Mouse (Mus musculus) liver, adult 2 months (tissue): ENCODE measurements at regions not wholly inside any gene's neighbourhood (a gene's known extent, or its start where the extent isn't known, plus 50 kb on each side); places are given as distances from the start of the nearest gene placed in this dataset.

Experiments
- DNase-seq: peaks from one replicate; pipeline ENCODE4 v3.0.0-alpha.2; 2011; ENCODE audit warnings: low read depth, low spot score; ENCODE audit errors: extremely low read depth
- H3K27ac ChIP-seq: fragments of 200-500 bp; replicated peaks from 2 replicates; pipeline ENCODE4 v1.5.1; 2012; ENCODE audit warnings: low read depth, mild to moderate bottlenecking, control low read depth, inconsistent platforms, low read length; ENCODE audit not compliant: insufficient read depth
- H3K27me3 ChIP-seq: fragments of 200-500 bp; 2 replicates; pipeline ENCODE4 v1.6.1; 2012; ENCODE audit warnings: mild to moderate bottlenecking, moderate library complexity, low read length, inconsistent platforms; ENCODE audit not compliant: control insufficient read depth, insufficient read depth
- H3K36me3 ChIP-seq: fragments of 200-500 bp; 2 replicates; pipeline ENCODE4 v1.6.1; 2012; ENCODE audit warnings: low read length, inconsistent platforms; ENCODE audit not compliant: control insufficient read depth, insufficient read depth
- H3K4me1 ChIP-seq: fragments of 200-500 bp; 2 replicates; pipeline ENCODE4 v1.6.1; 2011; ENCODE audit warnings: low read length; ENCODE audit not compliant: control insufficient read depth, insufficient read depth
- H3K4me3 ChIP-seq: fragments of 200-500 bp; 2 replicates; pipeline ENCODE4 v1.5.1; 2011; ENCODE audit warnings: low read depth, mild to moderate bottlenecking, control low read depth, low read length, moderate library complexity; ENCODE audit not compliant: insufficient read depth
- H3K79me2 ChIP-seq: fragments of 200-500 bp; 2 replicates; pipeline ENCODE4 v1.6.1; 2012; ENCODE audit warnings: inconsistent platforms, mild to moderate bottlenecking, low read length, moderate library complexity; ENCODE audit not compliant: control insufficient read depth, insufficient read depth
- H3K9ac ChIP-seq: fragments of 200-500 bp; 2 replicates; pipeline ENCODE4 v1.6.1; 2012; ENCODE audit warnings: low read depth, mild to moderate bottlenecking, control low read depth, inconsistent platforms, low read length
- CTCF ChIP-seq: fragments of 200-500 bp; IDR thresholded peaks from 2 replicates; pipeline ENCODE4 v1.5.1; 2011; ENCODE audit warnings: low read depth, low read length, control low read depth
- POLR2A ChIP-seq: fragments of 200-500 bp; IDR thresholded peaks from 2 replicates; pipeline ENCODE4 v1.6.1; 2011; ENCODE audit warnings: low read length, control low read depth; ENCODE audit not compliant: insufficient read depth; ENCODE audit errors: extremely low read depth
- WGBS: fragments of 180-500 bp; shearing (Covaris S2); methylation state at CpG from one replicate; pipeline ENCODE4 v1.1.7; 2018; 5-methylcytosine and 5-hydroxymethylcytosine counted together

DNA sequence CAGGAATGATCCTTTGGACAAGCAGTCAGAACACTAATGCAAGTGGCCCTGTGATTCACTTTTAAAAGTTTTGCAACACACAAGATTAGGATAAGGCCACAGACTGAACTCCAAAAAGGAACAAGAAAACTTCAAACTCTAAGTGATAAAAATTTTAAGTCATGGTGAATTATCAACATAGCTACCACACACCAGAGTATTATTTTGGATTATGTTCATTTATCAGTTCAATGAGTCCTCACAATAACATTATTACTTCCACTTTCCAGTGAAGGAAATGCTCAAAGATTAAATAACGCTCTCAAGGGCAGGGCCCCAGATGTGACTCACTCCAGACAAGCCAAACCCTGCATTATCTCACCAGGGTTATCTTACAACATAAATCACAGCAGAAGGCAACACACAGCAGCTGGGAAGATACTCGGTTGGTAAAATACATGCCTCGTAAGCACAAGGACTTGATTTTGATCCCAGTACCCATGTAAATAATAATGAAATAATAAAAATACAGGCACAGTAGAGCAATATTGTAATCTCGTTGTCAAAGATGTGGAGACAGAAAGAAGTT lies 158.8 kb upstream of the Gorab start:
- WGBS = 61% methylated on average over 4 of the region's 4 CpGs
- no peak for TF ChIP-seq CTCF
- no peak for TF ChIP-seq POLR2A
- Histone ChIP-seq H3K36me3 (no peaks in the 10 kb centered on the region), H3K27me3 (no peaks in the 10 kb centered on the region), H3K4me3 (no peak overlapping the region), H3K4me1 (no peaks in the 10 kb centered on the region), H3K27ac (no peak overlapping the region), H3K9ac (no peak overlapping the region), H3K79me2 (no peaks in the 10 kb centered on the region)
- DNase-seq = no peak

DNA sequence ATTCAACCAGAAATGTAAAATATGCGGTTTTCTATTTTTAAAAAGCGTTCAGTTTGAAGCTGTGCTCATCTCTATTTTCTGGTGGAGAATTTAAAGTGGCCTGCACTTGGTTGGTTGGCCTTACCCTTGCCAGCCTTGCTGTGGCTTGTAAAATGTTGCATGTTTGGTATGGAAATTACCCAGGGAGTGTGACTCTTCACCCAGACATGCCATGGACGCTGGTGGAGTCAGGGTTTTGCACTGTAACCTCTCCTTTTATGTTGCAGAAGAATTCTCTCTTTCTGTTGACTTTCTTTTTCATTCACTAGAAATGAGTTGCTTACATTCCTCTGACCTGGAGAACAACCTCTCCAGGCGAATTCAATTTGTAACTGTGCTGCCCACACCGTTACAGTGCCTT lies 157.5 kb upstream of the Gorab start:
- no peaks in the 10 kb centered on the region for H3K36me3 ChIP-seq
- WGBS = 69% methylated on average over 5 of the region's 5 CpGs
- H3K4me3 ChIP-seq = no peak overlapping the region
- no peak overlapping the region for H3K27ac ChIP-seq
- DNase-seq = no peak
- H3K4me1 ChIP-seq = no peaks in the 10 kb centered on the region
- no peaks in the 10 kb centered on the region for H3K79me2 ChIP-seq
- no peaks in the 10 kb centered on the region for H3K27me3 ChIP-seq
- TF ChIP-seq CTCF (no peak), POLR2A (no peak)
- H3K9ac ChIP-seq = no peak overlapping the region

GRCm38 (mm10) chr1:163560276-163560943 lies 156.9 kb upstream of the Gorab start:
- 86% methylated on average over 8 of the region's 8 CpGs for WGBS
- no peak for DNase-seq

GRCm38 (mm10) chr1:163557875-163558274 lies 154.4 kb upstream of the Gorab start:
- no peak for TF ChIP-seq CTCF
- 81% methylated on average over 7 of the region's 7 CpGs for WGBS
- H3K79me2 ChIP-seq = no peaks in the 10 kb centered on the region
- H3K36me3 ChIP-seq = no peaks in the 10 kb centered on the region
- H3K4me1 ChIP-seq = no peaks in the 10 kb centered on the region
- H3K4me3 ChIP-seq = no peak overlapping the region
- no peaks in the 10 kb centered on the region for H3K27me3 ChIP-seq
- no peak overlapping the region for H3K9ac ChIP-seq
- H3K27ac ChIP-seq = no peak overlapping the region
- DNase-seq = no peak

More at GRCm38 (mm10) chr1:163560276-163560943, 156.9 kb upstream of the Gorab start:
- Histone ChIP-seq H3K4me1 (no peaks in the 10 kb centered on the region), H3K79me2 (no peaks in the 10 kb centered on the region), H3K36me3 (no peaks in the 10 kb centered on the region), H3K27me3 (no peaks in the 10 kb centered on the region), H3K9ac (no peak overlapping the region), H3K27ac (no peak overlapping the region), H3K4me3 (no peak overlapping the region)
- no peak for TF ChIP-seq POLR2A
- TF ChIP-seq CTCF = no peak

DNA sequence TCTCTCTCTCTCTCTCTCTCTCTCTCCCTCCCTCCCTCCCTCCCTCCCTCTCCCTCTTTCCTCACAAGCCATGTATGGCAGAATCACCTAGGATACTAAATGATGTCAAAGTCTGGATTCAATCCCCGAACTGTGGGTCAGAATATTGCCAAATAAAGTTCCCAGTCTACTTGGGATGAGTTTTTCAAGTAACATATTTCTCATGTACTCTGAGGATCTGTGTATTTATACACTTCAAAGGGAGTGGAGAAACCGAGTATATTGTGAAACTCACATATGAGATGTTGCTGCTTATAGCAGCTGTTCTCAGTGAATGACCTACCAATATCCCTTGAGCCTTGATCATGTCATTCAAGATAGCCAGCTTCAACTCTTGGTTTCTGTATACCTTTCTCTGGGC lies 151.7 kb upstream of the Gorab start:
- H3K9ac ChIP-seq = no peak overlapping the region
- no peaks in the 10 kb centered on the region for H3K79me2 ChIP-seq
- WGBS = 63% methylated on average over 2 of the region's 2 CpGs
- no peaks in the 10 kb centered on the region for H3K36me3 ChIP-seq
- no peak overlapping the region for H3K27ac ChIP-seq
- H3K4me1 ChIP-seq = no peaks in the 10 kb centered on the region
- H3K4me3 ChIP-seq = no peak overlapping the region
- H3K27me3 ChIP-seq = no peaks in the 10 kb centered on the region
- DNase-seq = no peak
- TF ChIP-seq CTCF = no peak
- no peak for TF ChIP-seq POLR2A

DNA sequence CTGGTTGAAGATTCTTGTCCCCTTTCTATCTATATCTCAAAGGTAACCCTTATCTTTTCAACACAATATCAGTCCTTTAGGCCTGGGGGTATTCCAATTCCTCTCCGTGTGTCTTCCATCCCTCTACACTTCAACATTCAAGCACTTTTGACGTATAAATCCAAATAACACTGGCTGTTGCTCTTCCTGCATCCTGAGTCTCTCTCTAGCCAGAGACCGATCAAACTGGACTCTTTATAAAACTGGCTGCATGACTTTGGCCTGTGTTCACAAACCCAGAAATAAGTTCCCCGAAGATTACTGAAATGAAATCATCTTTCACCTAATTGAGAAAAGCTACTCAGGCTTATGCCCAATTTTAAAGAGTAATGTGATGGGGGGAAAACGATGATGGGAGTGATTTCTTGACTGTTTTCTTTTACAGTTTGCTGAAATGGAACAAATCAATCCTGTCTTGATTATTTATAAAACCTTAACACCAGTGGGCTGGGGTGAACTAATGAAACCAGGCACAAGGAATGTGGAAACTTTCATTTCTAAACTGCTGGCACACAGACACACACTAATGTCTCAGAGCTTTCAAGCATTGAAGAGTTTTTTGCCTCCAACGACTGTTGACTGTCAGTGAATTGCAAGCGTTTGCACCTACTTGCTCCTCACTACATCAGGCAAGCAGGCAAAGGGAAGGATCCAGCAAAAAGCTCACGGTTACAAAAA lies 135.5 kb upstream of the Gorab start:
- Histone ChIP-seq H3K9ac (no peak overlapping the region), H3K36me3 (no peaks in the 10 kb centered on the region), H3K79me2 (no peaks in the 10 kb centered on the region), H3K27me3 (no peaks in the 10 kb centered on the region), H3K4me1 (no peaks in the 10 kb centered on the region), H3K4me3 (no peak overlapping the region), H3K27ac (no peak overlapping the region)
- TF ChIP-seq CTCF = no peak
- no peak for TF ChIP-seq POLR2A
- 82% methylated on average over 8 of the region's 8 CpGs for WGBS
- no peak for DNase-seq
